Mouse (Mus musculus) c-Kit-negative CD71-positive TER-119-positive erythroid progenitor cells, embryonic 14.5 days (primary cell): Measurements from ENCODE around the gene Arhgap21.

ENCODE experiments used
- DNase-seq: peaks from one replicate; pipeline ENCODE4 v3.0.0-alpha.2; 2013; ENCODE audit warnings: low read depth, low spot score

Gene Arhgap21

GRCm38 (mm10) chr2:20896446-20896845 is 72.2 kb downstream of the Arhgap21 start:
- no peak for DNase-seq

- DNase-seq, result no peak
Measured at GRCm38 (mm10) chr2:20894100-20894690, 74.5 kb downstream of the Arhgap21 start.

- DNase-seq, result no peak
Measured at GRCm38 (mm10) chr2:20888751-20889150, 79.9 kb downstream of the Arhgap21 start.

GRCm38 (mm10) chr2:20883288-20883687 is 85.4 kb downstream of the Arhgap21 start:
- no peak for DNase-seq

GRCm38 (mm10) chr2:20879877-20880605 is 88.6 kb downstream of the Arhgap21 start:
- no peak for DNase-seq

- no peak for DNase-seq
Measured at GRCm38 (mm10) chr2:20874621-20875020, 94.1 kb downstream of the Arhgap21 start.

GRCm38 (mm10) chr2:20869212-20869965 is 99.3 kb downstream of the Arhgap21 start:
- DNase-seq, result no peak

- DNase-seq, result no peak
Measured at GRCm38 (mm10) chr2:20868052-20868451, 100.6 kb downstream of the Arhgap21 start.

- no peak for DNase-seq
Measured at GRCm38 (mm10) chr2:20865795-20866194, 102.9 kb downstream of the Arhgap21 start.

- no peak for DNase-seq
Measured at GRCm38 (mm10) chr2:20864569-20864968, 104.1 kb downstream of the Arhgap21 start.

- no peak for DNase-seq
Measured at GRCm38 (mm10) chr2:20860756-20861155, 107.9 kb downstream of the Arhgap21 start.

GRCm38 (mm10) chr2:20849346-20849745 is 119.3 kb downstream of the Arhgap21 start:
- no peak for DNase-seq

- no peak for DNase-seq
Measured at GRCm38 (mm10) chr2:20831608-20832406, 136.9 kb downstream of the Arhgap21 start.

- no peak for DNase-seq
Measured at GRCm38 (mm10) chr2:20830882-20831281, 137.8 kb downstream of the Arhgap21 start.

- DNase-seq, result no peak
Measured at GRCm38 (mm10) chr2:20826258-20826657, 142.4 kb downstream of the Arhgap21 start.

GRCm38 (mm10) chr2:20818226-20818625 is 150.5 kb downstream of the Arhgap21 start:
- DNase-seq, result no peak

GRCm38 (mm10) chr2:20813986-20814385 is 154.7 kb downstream of the Arhgap21 start:
- no peak for DNase-seq

- no peak for DNase-seq
Measured at GRCm38 (mm10) chr2:20811506-20811905, 157.2 kb downstream of the Arhgap21 start.

- DNase-seq, result no peak
Measured at GRCm38 (mm10) chr2:20801236-20801890, 167.3 kb downstream of the Arhgap21 start.
